Mouse (Mus musculus) stomach, embryonic 14.5 days (tissue): ENCODE measurements around the gene Hpcal1. TPM values are rescaled to one million over a fixed set of nuclear protein-coding genes. Genes with fewer than 3 reads are reported as not detected.

Source experiments
- ATAC-seq: fragments of 200-750 bp; cut with Nextera tagmentation; 2 replicates; pipeline ENCODE4 v1.8.0; 2017; ENCODE audit warnings: low read depth, moderate TSS enrichment; ENCODE audit not compliant: insufficient number of reproducible peaks, insufficient read depth, low FRiP score
- H3K27ac ChIP-seq: fragments of 300-500 bp; sonication (generic); 2 replicates; pipeline ENCODE4 v1.5.1; 2014; ENCODE audit warnings: mild to moderate bottlenecking, low read length, moderate library complexity, mixed read lengths
- H3K27me3 ChIP-seq: fragments of 300-500 bp; sonication (generic); 2 replicates; pipeline ENCODE4 v1.6.1; 2014; ENCODE audit warnings: low read length, control low read depth, mixed read lengths; ENCODE audit not compliant: control insufficient read depth, insufficient read depth
- H3K36me3 ChIP-seq: fragments of 300-500 bp; sonication (generic); 2 replicates; pipeline ENCODE4 v1.6.1; 2014; ENCODE audit warnings: mild to moderate bottlenecking, control low read depth, low read length, moderate library complexity, mixed read lengths; ENCODE audit not compliant: control insufficient read depth, insufficient read depth
- H3K4me1 ChIP-seq: fragments of 300-500 bp; sonication (generic); 2 replicates; pipeline ENCODE4 v1.6.1; 2014; ENCODE audit warnings: low read length, control low read depth, mixed read lengths; ENCODE audit not compliant: control insufficient read depth, insufficient read depth
- H3K4me2 ChIP-seq: fragments of 300-500 bp; sonication (generic); replicated peaks from 2 replicates; pipeline ENCODE4 v1.6.1; 2014; ENCODE audit warnings: low read depth, low read length, control low read depth
- H3K4me3 ChIP-seq: fragments of 300-500 bp; sonication (generic); 2 replicates; pipeline ENCODE4 v1.5.1; 2014; ENCODE audit warnings: low read depth, low read length, control low read depth
- H3K9ac ChIP-seq: fragments of 300-500 bp; sonication (generic); replicated peaks from 2 replicates; pipeline ENCODE4 v1.6.1; 2014; ENCODE audit warnings: low read depth, mild to moderate bottlenecking, control low read depth, low read length, moderate library complexity, mixed read lengths
- H3K9me3 ChIP-seq: fragments of 300-500 bp; sonication (generic); 2 replicates; pipeline ENCODE4 v1.6.1; 2016; ENCODE audit warnings: low read depth, low read length, control low read depth; ENCODE audit not compliant: control insufficient read depth
- WGBS: fragments of 180-500 bp; shearing (Covaris S2); extraction: QIAGEN DNeasy Blood & Tissue Kit; methylation state at CpG from one replicate; pipeline ENCODE4 v1.1.7; 2014; 5-methylcytosine and 5-hydroxymethylcytosine counted together
- polyA plus RNA-seq: library from polyadenylated mRNA; unstranded; fragments of >200 nt; fragmentation: Nextera tagmentation; extraction: Ambion mirVana; gene quantifications from 2 replicates; pipeline ENCODE4 v1.2.1, GENCODE M21; 2014

Hpcal1 gene
- polyA plus RNA-seq, 1 experiment from 2014 or later: 55.3 TPM

- 33% methylated on average over 1 of the region's 1 CpGs for WGBS
- Histone ChIP-seq H3K36me3 (no peaks in the 10 kb centered on the region), H3K4me1 (peaks cover 23% of the 10 kb centered on the region), H3K27me3 (no peaks in the 10 kb centered on the region), H3K9ac (no peak overlapping the region), H3K27ac (no peak overlapping the region), H3K4me3 (no peak overlapping the region), H3K9me3 (no peaks in the 10 kb centered on the region), H3K4me2 (no peak overlapping the region)
- ATAC-seq: no peak
Measured at GRCm38 (mm10) chr12:17712571-17712970, 21.9 kb downstream of the Hpcal1 start.

- no peaks in the 10 kb centered on the region for H3K27me3 ChIP-seq
- WGBS: 89% methylated on average over 4 of the region's 4 CpGs
- H3K4me2 ChIP-seq: no peak overlapping the region
- no peak overlapping the region for H3K4me3 ChIP-seq
- no peak for ATAC-seq
- H3K4me1 ChIP-seq: peaks cover 4% of the 10 kb centered on the region; the same call in 1 of the 2 replicates
- no peaks in the 10 kb centered on the region for H3K9me3 ChIP-seq
- H3K9ac ChIP-seq: no peak overlapping the region
- no peaks in the 10 kb centered on the region for H3K36me3 ChIP-seq
- H3K27ac ChIP-seq: no peak overlapping the region
Measured at GRCm38 (mm10) chr12:17715720-17716478, 25.2 kb downstream of the Hpcal1 start.

- Histone ChIP-seq H3K4me2 (no peak overlapping the region), H3K4me3 (no peak overlapping the region), H3K4me1 (no peaks in the 10 kb centered on the region), H3K36me3 (no peaks in the 10 kb centered on the region), H3K9ac (no peak overlapping the region), H3K27me3 (no peaks in the 10 kb centered on the region), H3K27ac (no peak overlapping the region), H3K9me3 (no peaks in the 10 kb centered on the region)
- no peak for ATAC-seq
- WGBS: 71% methylated on average over 1 of the region's 1 CpGs
Measured at GRCm38 (mm10) chr12:17717257-17717656, 26.6 kb downstream of the Hpcal1 start.

- H3K9ac ChIP-seq: no peak overlapping the region
- no peak overlapping the region for H3K27ac ChIP-seq
- H3K27me3 ChIP-seq: no peaks in the 10 kb centered on the region
- H3K4me2 ChIP-seq: no peak overlapping the region
- H3K9me3 ChIP-seq: no peaks in the 10 kb centered on the region
- H3K4me3 ChIP-seq: no peak overlapping the region
- ATAC-seq: no peak
- no peaks in the 10 kb centered on the region for H3K4me1 ChIP-seq
- H3K36me3 ChIP-seq: no peaks in the 10 kb centered on the region
- WGBS: 59% methylated on average over 6 of the region's 6 CpGs
Measured at GRCm38 (mm10) chr12:17718146-17718545, 27.5 kb downstream of the Hpcal1 start.

GRCm38 (mm10) chr12:17721058-17721457 is 30.4 kb downstream of the Hpcal1 start:
- no peaks in the 10 kb centered on the region for H3K9me3 ChIP-seq
- H3K4me2 ChIP-seq: no peak overlapping the region

GRCm38 (mm10) chr12:17722452-17723181 is 32.0 kb downstream of the Hpcal1 start:
- H3K4me3 ChIP-seq: no peak overlapping the region
- ATAC-seq: no peak
- H3K27me3 ChIP-seq: no peaks in the 10 kb centered on the region
- H3K9ac ChIP-seq: no peak overlapping the region
- 92% methylated on average over 13 of the region's 13 CpGs for WGBS
- H3K4me2 ChIP-seq: no peak overlapping the region
- no peaks in the 10 kb centered on the region for H3K9me3 ChIP-seq
- no peaks in the 10 kb centered on the region for H3K36me3 ChIP-seq
- H3K27ac ChIP-seq: no peak overlapping the region
- peaks cover 17% of the 10 kb centered on the region for H3K4me1 ChIP-seq

More at GRCm38 (mm10) chr12:17721058-17721457, 30.4 kb downstream of the Hpcal1 start:
- Histone ChIP-seq H3K4me3 (no peak overlapping the region), H3K36me3 (no peaks in the 10 kb centered on the region), H3K4me1 (0 out of 2 replicates have a peak, but pooled peaks cover 9% of the 10 kb centered on the region), H3K27ac (no peak overlapping the region), H3K27me3 (no peaks in the 10 kb centered on the region), H3K9ac (no peak overlapping the region)
- ATAC-seq: no peak

- Histone ChIP-seq H3K4me2 (no peak overlapping the region), H3K4me3 (no peak overlapping the region), H3K9ac (no peak overlapping the region), H3K9me3 (no peaks in the 10 kb centered on the region), H3K27ac (no peak overlapping the region), H3K27me3 (no peaks in the 10 kb centered on the region), H3K4me1 (peaks cover 23% of the 10 kb centered on the region), H3K36me3 (no peaks in the 10 kb centered on the region)
- WGBS: 92% methylated on average over 1 of the region's 1 CpGs
- no peak for ATAC-seq
Measured at GRCm38 (mm10) chr12:17723182-17723570, 32.5 kb downstream of the Hpcal1 start.

GRCm38 (mm10) chr12:17723999-17724398 is 33.3 kb downstream of the Hpcal1 start:
- peak overlapping the region; percentile 80 for H3K27ac ChIP-seq
- H3K4me1 ChIP-seq: peaks cover 25% of the 10 kb centered on the region
- no peak for ATAC-seq

More at GRCm38 (mm10) chr12:17723999-17724398, 33.3 kb downstream of the Hpcal1 start:
- no peaks in the 10 kb centered on the region for H3K36me3 ChIP-seq
- no peak overlapping the region for H3K4me3 ChIP-seq
- 31% methylated on average over 6 of the region's 6 CpGs for WGBS
- H3K4me2 ChIP-seq: no peak overlapping the region
- H3K9ac ChIP-seq: no peak overlapping the region
- H3K9me3 ChIP-seq: no peaks in the 10 kb centered on the region
- H3K27me3 ChIP-seq: no peaks in the 10 kb centered on the region
